Mouse (Mus musculus) embryonic stem cell, embryonic (primary cell): ENCODE measurements around the gene Ptpn18.

Experiments used
- CTCF ChIA-PET, 4 experiments: fragments of 300-600 bp in 2 of 4; fragments of 350-600 bp in 2 of 4; sonication (Branson Sonifier 250); formaldehyde crosslinking; loops; one replicate each; lab custom pipeline; 2022; ENCODE audit warnings: inconsistent platforms in 2 of 4; lab: Charles Lee
- POLR2A ChIA-PET, 4 experiments: fragments of 300-600 bp in 2 of 4; fragments of 350-600 bp in 2 of 4; sonication (Branson Sonifier 250); formaldehyde crosslinking; loops; one replicate each; lab custom pipeline; 2022; ENCODE audit warnings: antibody characterized with exemption in 4 of 4, inconsistent platforms in 1 of 4; lab: Charles Lee

The Ptpn18 gene

DNA sequence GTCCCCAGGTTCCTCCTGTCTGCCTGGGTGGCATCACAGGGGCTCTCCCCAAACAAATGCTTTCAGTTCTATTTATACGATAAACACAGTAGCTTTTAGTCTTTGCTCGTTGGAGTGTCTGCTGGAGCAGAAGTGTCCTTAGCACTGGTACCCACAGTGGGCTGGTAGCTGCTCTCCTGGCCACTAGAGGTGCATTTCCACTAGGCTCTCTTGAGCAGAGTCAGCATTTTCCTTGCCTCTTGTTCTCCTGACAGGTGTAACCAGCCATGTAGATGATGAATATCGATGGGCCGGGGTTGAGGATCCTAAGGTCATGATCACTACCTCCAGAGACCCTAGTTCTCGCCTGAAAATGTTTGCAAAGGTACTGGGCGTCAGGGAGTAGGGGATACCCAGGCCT lies 16.4 kb upstream of the Ptpn18 start:
- CTCF ChIA-PET = no interaction called here
- POLR2A ChIA-PET = interaction anchor here in 2 of 4 experiments (1.5 to 3.6 kb wide), 3 partner anchors 10 to 17 kb away, joined by 7 to 14 read pairs (median 13); partner anchors contain the start of gene Ptpn18 (in 2 of the 2)

DNA sequence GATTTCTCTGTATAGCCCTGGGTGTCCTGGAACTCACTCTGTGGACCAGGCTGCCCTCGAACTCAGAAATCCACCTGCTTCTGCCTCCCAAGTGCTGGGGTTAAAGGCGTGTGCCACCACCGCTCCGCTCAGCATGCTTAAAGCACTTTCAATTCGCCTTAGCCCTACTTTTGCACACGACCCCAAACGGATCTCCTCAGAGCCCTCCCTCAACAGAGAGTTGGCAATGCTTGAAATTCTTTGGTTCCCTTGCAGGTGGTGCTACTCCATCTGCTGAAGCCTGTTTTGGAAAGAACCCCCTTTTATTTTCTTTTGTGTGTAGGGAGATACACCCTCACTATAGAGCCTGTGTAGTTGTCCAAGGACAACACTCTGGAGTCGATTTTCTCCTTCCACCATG lies 1.1 kb upstream of the Ptpn18 start:
- ChIA-PET POLR2A (interaction anchor here in 3 of 4 experiments (0.6 to 2.4 kb wide), 5 partner anchors 12 to 235 kb away, joined by 3 to 16 read pairs (median 4); no protein-coding TSS in a partner anchor), CTCF (no interaction called here)

DNA sequence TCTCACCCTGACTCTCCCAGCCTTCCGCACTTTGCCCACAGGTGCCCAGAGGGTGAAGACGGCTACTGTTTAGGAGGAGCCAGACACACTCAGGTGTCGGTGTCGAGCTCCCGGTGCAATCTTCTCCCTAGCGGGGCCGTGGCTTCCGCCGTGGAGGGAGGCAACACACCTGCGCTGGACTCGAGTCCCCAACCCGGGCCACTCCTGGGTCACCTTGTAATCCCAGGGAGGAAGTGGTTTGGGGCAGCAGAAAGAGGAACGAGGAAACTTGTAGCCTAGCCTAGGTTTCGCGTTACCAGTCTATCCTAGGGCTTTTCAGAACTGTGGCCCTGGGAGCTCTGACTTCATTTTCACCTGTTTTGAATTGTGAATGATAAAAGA lies 489 bp downstream of the Ptpn18 start:
- CTCF ChIA-PET = interaction anchor here (0.5 to 2.0 kb wide), 11 partner anchors 9 to 644 kb away, joined by 3 to 7 read pairs (median 4); no protein-coding TSS in a partner anchor
- POLR2A ChIA-PET = interaction anchor here (0.5 to 2.4 kb wide), 27 partner anchors 8 to 399 kb away, joined by 3 to 16 read pairs (median 5); partner anchors contain the start of genes Ccdc115 (in 2 of the 4), Imp4 (in 2 of the 4) and Prss40 (in 1 of the 4)

DNA sequence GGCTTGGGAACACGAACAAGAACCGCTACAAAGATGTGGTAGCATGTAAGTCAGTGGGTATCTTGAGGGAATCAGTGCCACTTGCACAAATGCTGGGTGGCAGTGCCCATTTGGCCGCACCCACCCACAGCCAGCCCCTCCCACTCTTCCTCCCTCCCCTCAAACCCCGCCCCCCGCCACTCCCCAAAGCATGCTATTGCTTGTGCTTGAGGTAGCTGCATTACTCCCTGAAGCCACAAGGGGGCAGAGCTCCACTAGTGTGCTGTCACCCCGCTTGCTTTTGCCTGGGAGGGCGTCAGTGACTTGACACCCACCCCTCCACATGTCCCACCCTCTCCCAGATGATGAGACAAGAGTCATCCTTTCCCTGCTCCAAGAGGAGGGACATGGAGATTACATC lies 3.2 kb downstream of the Ptpn18 start:
- CTCF ChIA-PET = interaction anchor here (0.5 to 1.6 kb wide), 24 partner anchors 10 to 1657 kb away, joined by 3 to 19 read pairs (median 4); partner anchors contain the start of genes Amer3 (in 1 of the 4), Ccdc115 (in 1 of the 4), Imp4 (in 1 of the 4) and Zfp451 (in 1 of the 4)
- POLR2A ChIA-PET = interaction anchor here in 3 of 4 experiments (0.6 to 1.0 kb wide), 6 partner anchors 12 to 532 kb away, joined by 3 to 4 read pairs (median 3); no protein-coding TSS in a partner anchor

DNA sequence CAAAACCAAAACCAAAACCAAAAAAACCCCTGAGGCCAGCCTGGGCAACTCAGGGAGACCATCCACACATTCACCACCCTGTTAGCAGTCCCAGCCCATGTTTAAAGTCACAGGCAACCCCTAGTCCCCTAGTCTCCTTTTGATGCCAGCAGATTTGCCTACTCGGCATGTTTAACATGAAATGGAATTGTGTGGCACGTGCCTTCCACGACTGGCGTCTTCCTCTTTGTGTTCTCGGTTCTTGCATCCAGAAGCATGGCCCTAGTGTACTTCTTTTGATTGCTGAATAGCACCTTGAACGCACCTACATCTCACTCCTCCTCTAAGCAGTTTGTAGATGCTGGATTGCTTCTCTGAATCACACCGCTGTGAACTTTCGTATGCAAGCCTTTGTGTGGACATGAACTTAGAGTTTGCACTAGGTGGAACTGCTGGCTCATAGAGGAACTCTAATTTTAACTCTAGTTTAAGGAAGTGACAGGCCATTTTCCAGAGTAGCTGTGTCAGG lies 4.8 kb downstream of the Ptpn18 start:
- CTCF ChIA-PET = no interaction called here

DNA sequence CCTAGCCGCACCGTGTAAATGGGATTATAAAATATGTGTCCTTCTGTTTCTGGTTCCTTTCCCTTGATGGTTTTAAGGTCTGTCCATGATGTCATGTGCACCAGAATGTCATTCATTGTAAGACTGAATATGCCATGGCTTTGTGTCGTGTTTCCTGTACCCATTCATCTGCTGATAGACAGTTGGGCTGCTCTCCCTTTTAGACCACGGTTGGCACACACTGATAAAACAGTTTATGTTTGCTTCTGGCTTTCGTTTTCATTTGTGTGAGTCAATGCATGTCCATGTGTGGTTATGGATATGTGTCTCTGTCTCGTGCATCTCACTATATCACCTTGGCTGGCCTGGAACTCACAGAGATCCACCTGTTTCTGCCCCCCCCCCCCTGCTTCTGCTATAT lies 5.9 kb downstream of the Ptpn18 start:
- CTCF ChIA-PET = interaction anchor here in 1 of 4 experiments (0.6 kb wide), 1 partner anchor 24 kb away, joined by 3 read pairs; no protein-coding TSS in a partner anchor
- POLR2A ChIA-PET = interaction anchor here in 2 of 4 experiments (0.6 to 0.7 kb wide), 3 partner anchors 9 to 459 kb away, joined by 3 to 5 read pairs (median 3); no protein-coding TSS in a partner anchor

More for the DNA sequence above, 4.8 kb downstream of the Ptpn18 start:
- POLR2A ChIA-PET = no interaction called here

DNA sequence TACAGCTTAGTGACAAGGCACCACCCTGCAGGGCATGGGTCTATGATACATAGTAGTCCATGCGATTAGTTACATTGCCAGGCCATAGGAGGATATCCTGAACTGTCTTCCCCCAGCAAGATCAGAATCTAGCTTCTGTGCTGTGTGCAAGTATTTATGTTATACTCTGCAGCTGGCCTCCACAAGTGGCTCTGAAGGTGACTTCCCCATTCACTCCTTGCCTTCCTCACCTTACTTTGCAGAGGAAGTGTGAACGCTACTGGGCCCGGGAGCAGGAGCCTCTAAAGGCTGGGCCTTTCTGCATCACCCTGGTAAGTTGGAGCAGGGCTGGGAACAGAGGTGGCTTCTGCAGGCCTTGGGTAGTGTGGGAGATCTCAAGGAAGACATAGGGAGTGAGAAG lies 8.5 kb downstream of the Ptpn18 start:
- POLR2A ChIA-PET = interaction anchor here in 1 of 4 experiments (1.2 kb wide), 1 partner anchor 9 kb away, joined by 3 read pairs; the partner anchor contains the start of gene Ptpn18
- CTCF ChIA-PET = interaction anchor here in 1 of 4 experiments (0.6 to 2.3 kb wide), 3 partner anchors 8 to 810 kb away, joined by 3 to 7 read pairs (median 3); partner anchors contain the start of gene Ptpn18

DNA sequence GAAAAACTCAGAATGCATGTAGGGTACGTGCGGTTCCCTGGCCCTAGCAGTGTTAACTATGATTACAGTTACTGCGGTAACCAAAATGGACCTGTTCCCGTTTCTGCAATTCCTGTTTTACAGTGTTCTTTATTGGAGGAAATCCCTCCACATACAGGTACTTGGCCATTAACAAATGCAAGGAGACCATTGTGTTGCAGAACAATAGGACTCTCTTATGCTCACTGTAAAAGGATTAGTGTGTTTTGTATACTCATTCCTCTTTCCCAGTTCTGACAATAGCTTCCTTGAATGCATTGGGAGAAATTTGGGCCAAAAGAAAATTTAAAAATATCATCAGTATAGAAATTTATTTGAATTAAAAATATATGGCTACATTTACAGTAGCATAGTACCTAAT lies 8.9 kb downstream of the Ptpn18 start:
- POLR2A ChIA-PET = interaction anchor here in 1 of 4 experiments (0.7 to 1.2 kb wide), 2 partner anchors 9 to 131 kb away, joined by 3 read pairs; partner anchors contain the start of gene Ptpn18

DNA sequence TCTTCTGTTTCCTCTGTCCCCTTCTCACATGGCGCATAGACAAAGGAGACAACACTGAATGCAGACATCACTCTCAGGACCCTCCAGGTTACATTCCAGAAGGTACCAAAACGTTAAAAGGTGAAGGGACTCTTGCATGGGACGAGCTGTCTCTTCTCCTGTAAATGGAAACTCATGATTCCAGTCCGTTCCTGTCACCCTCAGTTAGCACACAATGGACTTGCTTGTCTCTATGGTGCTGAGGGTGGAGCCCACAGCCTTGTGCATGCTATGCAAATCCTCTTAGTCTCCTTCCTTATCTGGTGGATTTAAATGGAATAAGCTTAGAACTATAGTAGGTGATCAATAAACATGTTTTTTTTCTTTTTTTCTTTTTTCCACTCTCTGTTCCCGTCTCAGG lies 10.2 kb downstream of the Ptpn18 start:
- CTCF ChIA-PET = interaction anchor here in 1 of 4 experiments (1.5 to 2.3 kb wide), 2 partner anchors 10 to 41 kb away, joined by 4 to 7 read pairs; partner anchors contain the start of gene Ptpn18

More for the DNA sequence above, 8.9 kb downstream of the Ptpn18 start:
- CTCF ChIA-PET = interaction anchor here in 1 of 4 experiments (0.6 to 2.3 kb wide), 3 partner anchors 9 to 810 kb away, joined by 3 to 7 read pairs (median 3); partner anchors contain the start of gene Ptpn18

DNA sequence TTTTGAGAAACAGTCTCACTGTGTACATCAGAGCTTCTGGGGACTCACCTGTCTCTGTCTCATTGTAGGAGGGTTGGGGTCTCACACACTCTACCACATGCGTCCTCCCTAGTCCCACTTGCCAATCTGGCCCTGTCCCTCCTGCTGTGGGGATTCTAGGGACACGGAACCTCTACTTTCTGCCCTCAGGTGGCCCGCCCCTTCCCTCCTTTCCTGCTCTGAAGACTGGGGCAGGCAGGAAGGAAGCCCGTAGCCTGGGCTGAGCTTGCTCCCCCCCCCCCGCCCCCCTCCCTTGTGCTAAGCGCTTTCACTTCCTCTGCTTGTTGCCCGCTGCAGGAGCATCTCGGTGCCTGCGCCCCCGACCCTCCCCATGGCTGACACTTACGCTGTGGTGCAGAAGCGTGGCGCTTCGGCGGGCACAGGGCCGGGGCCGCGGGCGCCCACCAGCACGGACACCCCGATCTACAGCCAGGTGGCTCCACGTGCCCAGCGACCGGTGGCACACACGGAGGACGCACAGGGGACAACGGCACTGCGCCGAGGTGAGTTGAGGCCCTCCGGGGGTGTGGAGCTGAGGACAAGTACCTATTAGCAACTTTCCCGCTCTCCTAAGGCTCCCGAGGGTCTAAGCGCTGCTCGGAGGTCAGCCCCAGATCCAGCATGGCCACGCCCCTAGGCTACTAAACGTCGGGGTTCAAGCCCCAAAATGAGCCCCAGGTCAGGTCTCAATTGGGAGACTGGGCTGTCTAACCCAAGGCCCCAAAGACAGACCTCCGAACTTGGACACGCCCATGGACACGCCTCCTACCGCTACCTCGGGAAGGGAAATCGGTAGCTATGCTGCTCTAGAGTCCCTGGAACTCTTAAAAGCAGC lies 13.1 kb downstream of the Ptpn18 start:
- ChIA-PET CTCF (interaction anchor here in 3 of 4 experiments (0.5 to 3.2 kb wide), 17 partner anchors 10 to 409 kb away, joined by 3 to 19 read pairs (median 4); partner anchors contain the start of gene Ptpn18 (in 2 of the 3)), POLR2A (interaction anchor here in 3 of 4 experiments (0.6 to 2.7 kb wide), 9 partner anchors 13 to 1467 kb away, joined by 3 to 10 read pairs (median 4); partner anchors contain the start of gene Ptpn18 (in 2 of the 3))

More for the DNA sequence above, 10.2 kb downstream of the Ptpn18 start:
- POLR2A ChIA-PET = interaction anchor here (0.6 to 3.2 kb wide), 8 partner anchors 10 to 543 kb away, joined by 3 to 16 read pairs (median 4); partner anchors contain the start of gene Ptpn18 (in 3 of the 4)

DNA sequence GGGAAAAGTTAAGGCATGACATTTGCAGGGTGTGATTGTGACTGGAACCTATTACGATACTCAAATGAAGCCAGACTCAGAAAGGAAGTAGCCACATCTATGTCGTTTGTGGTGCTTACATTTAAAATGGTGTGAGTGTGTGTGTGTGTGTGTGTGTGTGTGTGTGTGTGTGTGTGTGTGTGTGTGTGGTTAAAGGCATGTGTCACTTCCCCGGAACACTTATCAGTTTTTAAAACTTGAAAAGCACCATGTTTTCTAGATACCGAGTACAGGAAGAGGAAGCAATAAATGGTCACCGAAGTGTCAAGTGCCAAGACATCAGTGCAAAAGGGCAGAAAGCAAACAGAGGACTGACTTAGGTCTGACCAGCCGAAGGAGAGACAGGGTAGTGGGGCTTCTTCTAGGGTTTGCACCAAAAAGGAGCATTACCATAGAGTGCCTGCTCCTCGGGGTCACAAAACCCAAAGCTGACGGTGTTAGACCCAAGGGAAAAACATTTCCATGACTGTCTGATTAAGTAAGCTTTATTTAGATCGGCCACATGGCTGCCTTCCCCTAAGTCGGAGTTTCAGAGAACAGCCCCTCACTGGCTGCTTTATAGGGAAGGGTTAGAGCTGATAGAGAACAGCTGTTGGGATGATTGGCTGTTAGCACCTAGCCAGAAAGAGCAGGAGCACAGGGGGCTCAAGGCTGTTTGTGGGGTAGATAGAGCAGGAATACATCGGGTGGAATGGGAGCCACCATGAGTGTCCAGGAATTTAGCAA lies 19.5 kb downstream of the Ptpn18 start:
- POLR2A ChIA-PET = interaction anchor here in 1 of 4 experiments (1.1 to 2.9 kb wide), 2 partner anchors 9 to 14 kb away, joined by 3 to 12 read pairs; no protein-coding TSS in a partner anchor
- CTCF ChIA-PET = interaction anchor here in 2 of 4 experiments (0.6 to 0.8 kb wide), 2 partner anchors 32 to 261 kb away, joined by 3 read pairs; no protein-coding TSS in a partner anchor

DNA sequence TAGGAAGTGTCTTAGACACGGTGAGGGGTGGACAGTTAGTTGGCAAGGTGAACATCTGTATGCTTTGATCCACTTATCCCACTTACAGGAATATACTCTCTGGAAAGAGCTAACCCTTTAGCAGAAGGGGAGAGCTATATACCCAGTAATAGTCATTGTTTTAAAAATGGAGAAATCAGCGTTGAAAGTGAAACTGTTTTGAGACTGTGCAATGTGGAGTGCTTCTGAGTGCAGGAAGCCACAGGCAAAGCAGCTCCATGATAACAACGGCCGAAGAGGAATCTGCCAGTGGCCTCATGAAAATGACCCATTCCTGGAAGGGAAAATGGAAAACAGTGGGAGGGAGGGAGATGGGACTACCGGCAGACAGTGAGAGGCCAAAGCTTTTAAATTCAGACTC lies 21.2 kb downstream of the Ptpn18 start:
- ChIA-PET CTCF (no interaction called here), POLR2A (interaction anchor here in 2 of 4 experiments (0.5 to 2.9 kb wide), 3 partner anchors 11 to 172 kb away, joined by 4 to 12 read pairs (median 5); partner anchors contain the start of gene Ptpn18 (in 1 of the 2))

DNA sequence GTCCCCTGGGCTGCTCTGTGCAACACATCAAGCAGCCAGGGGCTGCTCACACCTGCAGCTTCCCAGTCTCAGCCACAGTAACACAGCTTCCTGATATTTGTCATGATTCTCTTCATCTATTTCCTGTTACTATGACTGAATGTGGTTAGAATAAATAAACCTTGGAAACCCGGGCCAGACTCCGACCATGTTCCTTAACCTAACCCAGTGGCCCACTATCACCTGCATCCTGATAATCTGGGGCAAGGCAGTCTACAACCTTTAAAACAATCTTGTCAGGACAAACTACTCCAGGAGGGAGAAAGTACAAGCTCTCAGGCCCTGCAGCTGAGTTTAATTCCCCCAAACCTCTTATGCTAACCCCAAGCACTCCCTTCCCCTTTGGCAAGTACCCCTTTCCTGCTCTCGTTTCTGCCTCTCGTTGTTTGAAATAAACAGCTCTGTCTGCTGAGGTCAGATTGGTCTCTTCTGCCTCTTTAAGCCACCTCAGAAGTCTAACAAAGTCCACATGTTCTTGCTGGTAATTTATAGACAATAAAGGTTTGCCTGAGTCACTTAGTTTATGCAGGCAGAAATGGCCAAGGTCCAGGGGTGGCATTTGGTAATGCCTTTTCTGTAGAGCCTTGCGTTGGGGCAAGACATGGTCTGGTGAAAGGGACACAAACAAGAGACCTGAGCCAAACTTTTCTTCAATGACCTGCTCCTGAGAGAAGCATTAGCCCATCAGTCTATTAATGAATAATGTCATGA lies 22.5 kb downstream of the Ptpn18 start:
- POLR2A ChIA-PET = no interaction called here
- CTCF ChIA-PET = no interaction called here

DNA sequence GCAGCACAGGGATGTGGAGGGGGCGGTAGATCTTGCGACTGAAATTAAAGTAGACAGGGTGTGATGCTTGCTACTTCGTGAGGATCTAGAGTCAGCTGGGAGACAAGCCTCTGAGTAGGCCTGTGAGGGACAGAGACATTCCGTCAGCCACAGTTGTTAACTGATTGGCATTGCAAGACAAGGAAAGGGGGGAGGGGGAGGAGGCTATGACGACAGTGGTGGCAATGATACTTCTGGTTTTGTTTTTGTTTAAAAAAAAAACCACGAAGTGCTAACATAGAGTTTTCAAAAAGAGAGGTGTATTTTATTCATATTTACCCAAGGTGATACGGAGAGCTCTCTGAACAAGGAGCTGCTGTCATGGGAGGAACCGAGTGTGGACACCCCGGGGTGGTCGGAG lies 24.9 kb downstream of the Ptpn18 start:
- CTCF ChIA-PET = interaction anchor here in 1 of 4 experiments (0.6 to 1.1 kb wide), 2 partner anchors 95 to 297 kb away, joined by 3 read pairs; partner anchors contain the start of gene Amer3

DNA sequence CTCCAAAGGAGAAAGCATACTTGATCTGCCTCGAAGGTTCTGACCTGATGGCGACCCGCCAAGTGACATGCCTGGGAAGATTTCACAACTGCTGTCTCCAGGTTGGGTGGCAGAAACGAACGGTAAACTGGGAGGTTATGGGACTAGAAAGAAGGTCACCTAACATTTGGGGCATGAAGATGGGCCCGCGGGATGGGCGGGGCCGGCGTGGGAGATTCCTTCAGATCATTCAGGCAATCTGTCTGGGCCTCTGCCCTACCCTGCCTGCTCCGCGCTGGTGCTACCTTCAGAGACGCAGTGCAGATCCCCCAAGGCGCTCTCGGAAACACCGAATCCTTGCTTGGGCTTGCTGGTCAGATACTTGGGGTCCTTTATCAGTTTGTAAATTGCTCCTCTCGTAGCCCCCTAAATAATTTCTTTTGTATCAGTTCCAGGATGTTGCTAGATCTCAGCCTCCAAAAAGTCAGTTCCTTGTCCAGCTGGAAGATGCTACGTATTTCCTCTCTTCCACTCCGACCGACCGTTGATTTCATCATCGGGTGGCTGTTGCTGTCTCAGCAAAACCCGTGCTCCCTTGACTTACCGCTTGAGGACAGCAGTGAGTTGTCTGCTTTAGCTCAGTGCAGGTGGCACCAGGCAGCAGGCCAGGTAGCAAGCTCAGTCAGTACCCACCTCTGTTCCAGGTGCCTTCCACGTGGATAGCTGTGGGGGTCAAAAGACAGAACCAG lies 26.1 kb downstream of the Ptpn18 start:
- ChIA-PET POLR2A (interaction anchor here in 2 of 4 experiments (0.9 to 2.2 kb wide), 4 partner anchors 12 to 47 kb away, joined by 3 to 6 read pairs (median 4); partner anchors contain the start of genes Ccdc115 (in 1 of the 2) and Prss39 (in 1 of the 2)), CTCF (interaction anchor here (0.5 to 1.4 kb wide), 17 partner anchors 12 to 268 kb away, joined by 3 to 4 read pairs (median 3); partner anchors contain the start of gene Ptpn18 (in 2 of the 4))

More for the DNA sequence above, 24.9 kb downstream of the Ptpn18 start:
- POLR2A ChIA-PET = interaction anchor here in 2 of 4 experiments (0.7 to 2.2 kb wide), 2 partner anchors 11 to 30 kb away, joined by 3 to 6 read pairs; no protein-coding TSS in a partner anchor
